Mouse (Mus musculus) CH12.LX (cell line): Measurements from ENCODE around the gene Pwwp2b. TPM values are rescaled to one million over a fixed set of nuclear protein-coding genes. Genes with fewer than 3 reads are reported as not detected.

Experiments used
- DNase-seq: peaks from one replicate; pipeline ENCODE4 v3.0.0-alpha.2; 2013; ENCODE audit errors: extremely low read depth
- H3K27ac ChIP-seq: 2 replicates; pipeline ENCODE4 v1.5.1; 2012; ENCODE audit warnings: low read depth, mild to moderate bottlenecking, control low read depth, moderate library complexity; ENCODE audit not compliant: insufficient read depth
- H3K27me3 ChIP-seq: replicated peaks from 2 replicates; pipeline ENCODE3; 2012; ENCODE audit warnings: inconsistent platforms
- H3K36me3 ChIP-seq, 2 experiments: replicated peaks in 1 of 2; 2 replicates each; pipeline versions ENCODE3 to v1.6.1; 2012; ENCODE audit warnings: inconsistent platforms in 1 of 2, low read length in 1 of 2, mild to moderate bottlenecking in 1 of 2, mixed read lengths in 1 of 2, moderate library complexity in 1 of 2; ENCODE audit not compliant: control insufficient read depth in 1 of 2, insufficient read depth in 1 of 2
- H3K4me1 ChIP-seq, 2 experiments: 2 replicates each; pipeline ENCODE4 v1.6.1; 2012; ENCODE audit warnings: inconsistent platforms in 1 of 2, moderate library complexity in 1 of 2; ENCODE audit not compliant: insufficient read depth in 2 of 2, control insufficient read depth in 1 of 2
- H3K4me2 ChIP-seq: 2 replicates; pipeline ENCODE4 v1.6.1; 2012; ENCODE audit warnings: low read depth, mild to moderate bottlenecking, control low read depth; ENCODE audit not compliant: poor library complexity, insufficient read depth, severe bottlenecking
- H3K4me3 ChIP-seq, 3 experiments: fragments of 150-350 bp in 1 of 3; sonication (generic) in 1 of 3; replicated peaks in 1 of 3; 2 replicates each; pipeline versions ENCODE3 to v1.5.1; 2011 to 2012; ENCODE audit warnings: low read depth in 2 of 3, low read length in 2 of 3, mild to moderate bottlenecking in 2 of 3, moderate library complexity in 2 of 3, control low read depth in 1 of 3, improper control_type of control experiment in 1 of 3, inconsistent platforms in 1 of 3, mixed read lengths in 1 of 3; ENCODE audit not compliant: poor library complexity in 1 of 3
- H3K79me2 ChIP-seq: replicated peaks from 2 replicates; pipeline ENCODE4 v1.6.1; 2012; ENCODE audit warnings: mild to moderate bottlenecking, moderate library complexity; ENCODE audit not compliant: control insufficient read depth, poor library complexity, insufficient read depth, severe bottlenecking; ENCODE audit errors: extremely low read depth
- H3K9ac ChIP-seq: 2 replicates; pipeline ENCODE4 v1.6.1; 2012; ENCODE audit warnings: low read depth, mild to moderate bottlenecking, control low read depth, moderate library complexity; ENCODE audit not compliant: insufficient read depth
- H3K9me3 ChIP-seq: replicated peaks from 2 replicates; pipeline ENCODE3; 2012; ENCODE audit warnings: low read length, inconsistent platforms, mixed read lengths
- CHD1 ChIP-seq: IDR thresholded peaks from 2 replicates; pipeline ENCODE4 v1.6.1; 2012; ENCODE audit warnings: low read depth, low read length, improper control_type of control experiment, inconsistent platforms
- CTCF ChIP-seq, 2 experiments: IDR thresholded peaks in 1 of 2; conservative IDR thresholded peaks in 1 of 2; 2 replicates each; pipeline ENCODE4 v1.5.1; 2011 to 2012; ENCODE audit warnings: low read depth in 2 of 2, low read length in 2 of 2, improper control_type of control experiment in 1 of 2, inconsistent platforms in 1 of 2, mild to moderate bottlenecking in 1 of 2, moderate library complexity in 1 of 2
- E2F4 ChIP-seq: IDR thresholded peaks from 2 replicates; pipeline ENCODE4 v1.6.1; 2011; ENCODE audit warnings: low read depth, low read length, improper control_type of control experiment; ENCODE audit not compliant: insufficient replicate concordance
- EP300 ChIP-seq: IDR thresholded peaks from 2 replicates; pipeline ENCODE4 v1.6.1; 2011; ENCODE audit warnings: low read length, improper control_type of control experiment
- GABPA ChIP-seq: IDR thresholded peaks from 2 replicates; pipeline ENCODE4 v1.6.1; 2012; ENCODE audit warnings: low read depth, low read length, improper control_type of control experiment, inconsistent platforms; ENCODE audit not compliant: insufficient replicate concordance
- HCFC1 ChIP-seq: IDR thresholded peaks from 2 replicates; pipeline ENCODE4 v1.6.1; 2012; ENCODE audit warnings: low read depth, mild to moderate bottlenecking, inconsistent platforms, low read length, improper control_type of control experiment
- IRF4 ChIP-seq: IDR thresholded peaks from 2 replicates; pipeline ENCODE4 v1.6.1; 2014; ENCODE audit warnings: low read depth, mild to moderate bottlenecking, inconsistent platforms, low read length, improper control_type of control experiment
- JUND ChIP-seq: conservative IDR thresholded peaks from 2 replicates; pipeline ENCODE4 v1.6.1; 2011; ENCODE audit warnings: low read depth, low read length, improper control_type of control experiment
- KAT2A ChIP-seq: IDR thresholded peaks from 2 replicates; pipeline ENCODE4 v1.6.1; 2012; ENCODE audit warnings: low read length, improper control_type of control experiment, inconsistent platforms; ENCODE audit not compliant: insufficient replicate concordance
- MAFK ChIP-seq: IDR thresholded peaks from 2 replicates; pipeline ENCODE4 v1.6.1; 2011; ENCODE audit warnings: low read length, improper control_type of control experiment; ENCODE audit not compliant: insufficient replicate concordance
- MYC ChIP-seq: IDR thresholded peaks from 2 replicates; pipeline ENCODE4 v1.6.1; 2011; ENCODE audit warnings: low read depth, mild to moderate bottlenecking, improper control_type of control experiment, low read length
- NELFE ChIP-seq: IDR thresholded peaks from 2 replicates; pipeline ENCODE4 v1.6.1; 2011; ENCODE audit warnings: low read depth, low read length, improper control_type of control experiment
- NRF1 ChIP-seq: IDR thresholded peaks from 2 replicates; pipeline ENCODE4 v1.6.1; 2014; ENCODE audit warnings: low read depth, mild to moderate bottlenecking, inconsistent platforms, low read length, improper control_type of control experiment, moderate library complexity
- POLR2A ChIP-seq: IDR thresholded peaks from 2 replicates; pipeline ENCODE4 v1.6.1; 2011; ENCODE audit warnings: low read depth, mild to moderate bottlenecking, improper control_type of control experiment, low read length
- RAD21 ChIP-seq: IDR thresholded peaks from 2 replicates; pipeline ENCODE4 v1.6.1; 2011; ENCODE audit warnings: low read depth, mild to moderate bottlenecking, low read length, improper control_type of control experiment, moderate library complexity
- TBP ChIP-seq: conservative IDR thresholded peaks from 2 replicates; pipeline ENCODE4 v1.6.1; 2011; ENCODE audit warnings: low read depth, low read length, improper control_type of control experiment
- UBTF ChIP-seq: IDR thresholded peaks from 2 replicates; pipeline ENCODE4 v1.6.1; 2012; ENCODE audit warnings: low read depth, mild to moderate bottlenecking, inconsistent platforms, low read length, improper control_type of control experiment, moderate library complexity
- USF2 ChIP-seq: conservative IDR thresholded peaks from 2 replicates; pipeline ENCODE4 v1.6.1; 2011; ENCODE audit warnings: low read depth, low read length, improper control_type of control experiment
- ZKSCAN1 ChIP-seq: IDR thresholded peaks from 2 replicates; pipeline ENCODE4 v1.6.1; 2012; ENCODE audit warnings: low read depth, inconsistent platforms, low read length, improper control_type of control experiment, borderline replicate concordance
- ZMIZ1 ChIP-seq: IDR thresholded peaks from 2 replicates; pipeline ENCODE4 v1.6.1; 2012; ENCODE audit warnings: low read depth, mild to moderate bottlenecking, inconsistent platforms, low read length, improper control_type of control experiment
- dilution Hi-C: fragments of 300-500 bp; cut with MboI; formaldehyde crosslinking; loops from 2 replicates; pipeline ENCODE4 v1.14.3; 2020; ENCODE audit warnings: low sequenced_read_pairs; ENCODE audit not compliant: extremely low pct_unique_long_range_greater_than_20kb, extremely low pct_ligation_motif_present
- in situ Hi-C: fragments of 300-500 bp; cut with MboI; formaldehyde crosslinking; loops from 3 replicates; pipeline ENCODE4 v1.14.3; 2019; ENCODE audit warnings: low sequenced_read_pairs, low pct_ligation_motif_present, low pct_unique_long_range_greater_than_20kb, mixed read lengths
- polyA plus RNA-seq: library from polyadenylated mRNA; unstranded; fragments of >175 nt; gene quantifications from 2 replicates; pipeline ENCODE4 v1.2.1, GENCODE M21; 2012; ENCODE audit warnings: low read depth; ENCODE audit not compliant: insufficient read length
- total RNA-seq, 2 experiments: library from RNA; depleted of rRNA; stranded (reverse); fragments of 300-350 nt in 1 of 2; fragments of >200 nt in 1 of 2; gene quantifications; 2 replicates each; pipeline ENCODE4 v1.2.3; 2012 to 2014

Gene Pwwp2b
- total and polyA plus RNA-seq, 3 experiments, result 0.08 TPM; not detected in 2

DNA sequence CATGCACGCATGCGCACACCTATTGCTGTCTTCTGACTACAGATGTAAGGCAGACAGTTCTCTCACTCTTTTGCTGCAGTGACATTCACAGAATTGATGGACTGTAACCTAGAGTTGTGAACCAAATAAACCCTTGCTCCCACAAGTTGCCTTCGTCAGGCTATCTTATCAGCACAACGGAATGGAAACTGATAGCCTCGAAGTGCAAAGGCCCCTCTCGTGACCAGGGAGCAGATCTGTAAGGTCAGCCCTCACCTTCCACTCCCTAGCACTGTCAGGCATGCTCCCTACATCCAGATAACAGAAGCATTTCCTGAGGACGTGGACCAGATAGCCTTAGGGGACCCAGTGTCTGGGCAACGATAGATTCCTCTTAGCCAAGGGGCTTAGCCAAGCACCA, 53.2 kb downstream of the Pwwp2b start:
- DNase-seq, result no peak
- dilution Hi-C loops, result no loop called here
- Histone ChIP-seq H3K4me2 (no peak overlapping the region), H3K27ac (no peak overlapping the region), H3K9ac (no peak overlapping the region), H3K4me3 (no peak overlapping the region)
- TF ChIP-seq USF2 (no peak), ZKSCAN1 (no peak), NRF1 (no peak), EP300 (no peak), KAT2A (no peak), TBP (no peak), NELFE (no peak)
- TF ChIP-seq, all 38 proteins: peak for 0
- H3K36me3 ChIP-seq, result no peaks in the 10 kb centered on the region
- peaks cover 0 to 4% of the 10 kb centered on the region in 2 experiments; a peak in 1 of 4 replicates for H3K4me1 ChIP-seq
- H3K27me3 ChIP-seq, result peaks cover 29% of the 10 kb centered on the region
- in situ Hi-C loops, result loop anchor here (5.0 kb wide), 1 partner anchor 69 kb away; no protein-coding TSS in a partner anchor
- H3K79me2 ChIP-seq, result no peaks in the 10 kb centered on the region
- no peaks in the 10 kb centered on the region for H3K9me3 ChIP-seq

GRCm38 (mm10) chr7:139302314-139302713, 54.0 kb downstream of the Pwwp2b start:
- Histone ChIP-seq H3K4me3 (no peak overlapping the region), H3K9ac (no peak overlapping the region), H3K4me2 (no peak overlapping the region), H3K79me2 (no peaks in the 10 kb centered on the region), H3K4me1 (no peaks in the 10 kb centered on the region), H3K27me3 (peaks cover 35% of the 10 kb centered on the region), H3K9me3 (no peaks in the 10 kb centered on the region), H3K27ac (no peak overlapping the region), H3K36me3 (no peaks in the 10 kb centered on the region)
- no peak for DNase-seq
- dilution Hi-C loops (no loop called here), in situ Hi-C loops (loop anchor here (5.0 kb wide), 1 partner anchor 70 kb away; no protein-coding TSS in a partner anchor)
- TF ChIP-seq CTCF (conservative IDR thresholded peaks at IDR 0.05 in 1 of 2, IDR thresholded peaks at IDR 0.05 in 1 of 2; ENCODE audit: low read depth in 2 of 2, low read length in 2 of 2), result no peak
- TF ChIP-seq RAD21, result no peak
- TF ChIP-seq E2F4, result no peak
- no peak for TF ChIP-seq HCFC1
- TF ChIP-seq MAFK, result no peak
- TF ChIP-seq KAT2A, result no peak
- no peak for TF ChIP-seq POLR2A
- TF ChIP-seq GABPA, result no peak
- TF ChIP-seq NELFE, result no peak
- TF ChIP-seq TBP, result no peak
- no peak for TF ChIP-seq IRF4
- no peak for TF ChIP-seq JUND
- TF ChIP-seq MYC, result no peak
- no peak for TF ChIP-seq ZMIZ1
- no peak for TF ChIP-seq CHD1
- TF ChIP-seq UBTF, result no peak
- no peak for TF ChIP-seq EP300
